Mouse (Mus musculus): ENCODE results near the gene Lmod2. TPM values are rescaled to one million over a fixed set of nuclear protein-coding genes. Genes with fewer than 3 reads are reported as not detected.

Lmod2 gene
- polyA plus RNA-seq, 1 experiment, result 33.6 TPM

GRCm38 (mm10) chr6:24564081-24564480 lies 33.5 kb upstream of the Lmod2 start:
- Histone ChIP-seq H3K27me3 (ENCODE audit: control insufficient read depth, insufficient read depth, insufficient read length) (no peaks in the 10 kb centered on the region), H3K4me3 (no peak overlapping the region), H3K4me2 (ENCODE audit: low read depth) (no peak overlapping the region), H3K79me2 (ENCODE audit: control insufficient read depth, insufficient read depth) (no peaks in the 10 kb centered on the region), H3K36me3 (ENCODE audit: control insufficient read depth, insufficient read depth) (no peaks in the 10 kb centered on the region), H3ac (ENCODE audit: control insufficient read depth, insufficient read length) (no peak overlapping the region)
- TF ChIP-seq TCF12 (IDR thresholded peaks at IDR 0.05; ENCODE audit: insufficient read depth, poor library complexity, severe bottlenecking) (no peak), SRF (IDR thresholded peaks at IDR 0.05; ENCODE audit: control insufficient read depth, insufficient read length, low read depth) (no peak), POLR2AphosphoS2 (IDR thresholded peaks at IDR 0.05; ENCODE audit: insufficient read length, low read depth) (no peak), USF1 (IDR thresholded peaks at IDR 0.05; ENCODE audit: low read depth) (no peak), REST (IDR thresholded peaks at IDR 0.05; ENCODE audit: insufficient read depth, insufficient read length) (no peak), POLR2A (IDR thresholded peaks at IDR 0.05; ENCODE audit: insufficient read length, low read depth) (no peak), E2F4 (IDR thresholded peaks at IDR 0.05; ENCODE audit: insufficient read depth) (no peak), MYOD1 (IDR thresholded peaks at IDR 0.05; ENCODE audit: control insufficient read depth in 1 of 3, insufficient read length in 2 of 3, low read depth in 2 of 3) (no peak), MAX (IDR thresholded peaks at IDR 0.05; ENCODE audit: low read depth) (no peak), MYOG (IDR thresholded peaks at IDR 0.05; ENCODE audit: control insufficient read depth in 1 of 3, insufficient read depth in 1 of 3, insufficient read length in 2 of 3, low read depth in 2 of 3) (no peak), TCF3 (IDR thresholded peaks at IDR 0.05; ENCODE audit: insufficient read length, low read depth) (no peak), CEBPB (IDR thresholded peaks at IDR 0.05; ENCODE audit: insufficient read depth, poor library complexity, severe bottlenecking) (no peak)

- TF ChIP-seq CEBPB (IDR thresholded peaks at IDR 0.05; ENCODE audit: insufficient read depth, poor library complexity, severe bottlenecking), result no peak
- no peak for TF ChIP-seq TCF3 (IDR thresholded peaks at IDR 0.05; ENCODE audit: insufficient read length, low read depth)
- TF ChIP-seq E2F4 (IDR thresholded peaks at IDR 0.05; ENCODE audit: insufficient read depth), result no peak
- no peak for TF ChIP-seq REST (IDR thresholded peaks at IDR 0.05; ENCODE audit: insufficient read depth, insufficient read length)
- no peak for TF ChIP-seq POLR2A (IDR thresholded peaks at IDR 0.05; ENCODE audit: insufficient read length, low read depth)
- TF ChIP-seq TCF12 (IDR thresholded peaks at IDR 0.05; ENCODE audit: insufficient read depth, poor library complexity, severe bottlenecking), result no peak
- TF ChIP-seq SRF (IDR thresholded peaks at IDR 0.05; ENCODE audit: control insufficient read depth, insufficient read length, low read depth), result no peak
- TF ChIP-seq MYOG (IDR thresholded peaks at IDR 0.05; ENCODE audit: control insufficient read depth in 1 of 3, insufficient read depth in 1 of 3, insufficient read length in 2 of 3, low read depth in 2 of 3), result no peak
- no peak for TF ChIP-seq POLR2AphosphoS2 (IDR thresholded peaks at IDR 0.05; ENCODE audit: insufficient read length, low read depth)
- TF ChIP-seq USF1 (IDR thresholded peaks at IDR 0.05; ENCODE audit: low read depth), result no peak
- TF ChIP-seq MAX (IDR thresholded peaks at IDR 0.05; ENCODE audit: low read depth), result no peak
- no peak for TF ChIP-seq MYOD1 (IDR thresholded peaks at IDR 0.05; ENCODE audit: control insufficient read depth in 1 of 3, insufficient read length in 2 of 3, low read depth in 2 of 3)
- no peak overlapping the region for H3K4me2 ChIP-seq (ENCODE audit: low read depth)
- H3K79me2 ChIP-seq (ENCODE audit: control insufficient read depth, insufficient read depth), result no peaks in the 10 kb centered on the region
- H3K27me3 ChIP-seq (ENCODE audit: control insufficient read depth, insufficient read depth, insufficient read length), result no peaks in the 10 kb centered on the region
- no peaks in the 10 kb centered on the region for H3K36me3 ChIP-seq (ENCODE audit: control insufficient read depth, insufficient read depth)
- no peak overlapping the region for H3K4me3 ChIP-seq
- no peak overlapping the region for H3ac ChIP-seq (ENCODE audit: control insufficient read depth, insufficient read length)
These were observed 32.7 kb upstream of the Lmod2 start for GRCm38 (mm10) chr6:24564886-24565285.

GRCm38 (mm10) chr6:24568963-24569362 lies 28.6 kb upstream of the Lmod2 start:
- Histone ChIP-seq H3ac (ENCODE audit: control insufficient read depth, insufficient read length) (no peak overlapping the region), H3K36me3 (ENCODE audit: control insufficient read depth, insufficient read depth) (no peaks in the 10 kb centered on the region), H3K4me2 (ENCODE audit: low read depth) (no peak overlapping the region), H3K4me3 (no peak overlapping the region), H3K79me2 (ENCODE audit: control insufficient read depth, insufficient read depth) (no peaks in the 10 kb centered on the region), H3K27me3 (ENCODE audit: control insufficient read depth, insufficient read depth, insufficient read length) (no peaks in the 10 kb centered on the region)
- no peak for TF ChIP-seq TCF3 (IDR thresholded peaks at IDR 0.05; ENCODE audit: insufficient read length, low read depth)
- TF ChIP-seq MAX (IDR thresholded peaks at IDR 0.05; ENCODE audit: low read depth), result no peak
- no peak for TF ChIP-seq POLR2AphosphoS2 (IDR thresholded peaks at IDR 0.05; ENCODE audit: insufficient read length, low read depth)
- no peak for TF ChIP-seq USF1 (IDR thresholded peaks at IDR 0.05; ENCODE audit: low read depth)
- TF ChIP-seq TCF12 (IDR thresholded peaks at IDR 0.05; ENCODE audit: insufficient read depth, poor library complexity, severe bottlenecking), result no peak
- no peak for TF ChIP-seq CEBPB (IDR thresholded peaks at IDR 0.05; ENCODE audit: insufficient read depth, poor library complexity, severe bottlenecking)
- TF ChIP-seq POLR2A (IDR thresholded peaks at IDR 0.05; ENCODE audit: insufficient read length, low read depth), result no peak
- TF ChIP-seq MYOG (IDR thresholded peaks at IDR 0.05; ENCODE audit: control insufficient read depth in 1 of 3, insufficient read depth in 1 of 3, insufficient read length in 2 of 3, low read depth in 2 of 3), result no peak
- no peak for TF ChIP-seq SRF (IDR thresholded peaks at IDR 0.05; ENCODE audit: control insufficient read depth, insufficient read length, low read depth)
- TF ChIP-seq REST (IDR thresholded peaks at IDR 0.05; ENCODE audit: insufficient read depth, insufficient read length), result no peak
- no peak for TF ChIP-seq MYOD1 (IDR thresholded peaks at IDR 0.05; ENCODE audit: control insufficient read depth in 1 of 3, insufficient read length in 2 of 3, low read depth in 2 of 3)
- TF ChIP-seq E2F4 (IDR thresholded peaks at IDR 0.05; ENCODE audit: insufficient read depth), result no peak

GRCm38 (mm10) chr6:24569711-24570110 lies 27.9 kb upstream of the Lmod2 start:
- Histone ChIP-seq H3K4me2 (ENCODE audit: low read depth) (no peak overlapping the region), H3K4me3 (no peak overlapping the region), H3K79me2 (ENCODE audit: control insufficient read depth, insufficient read depth) (no peaks in the 10 kb centered on the region), H3ac (ENCODE audit: control insufficient read depth, insufficient read length) (no peak overlapping the region), H3K27me3 (ENCODE audit: control insufficient read depth, insufficient read depth, insufficient read length) (no peaks in the 10 kb centered on the region), H3K36me3 (ENCODE audit: control insufficient read depth, insufficient read depth) (no peaks in the 10 kb centered on the region)
- TF ChIP-seq TCF12 (IDR thresholded peaks at IDR 0.05; ENCODE audit: insufficient read depth, poor library complexity, severe bottlenecking) (no peak), POLR2A (IDR thresholded peaks at IDR 0.05; ENCODE audit: insufficient read length, low read depth) (no peak), MYOD1 (IDR thresholded peaks at IDR 0.05; ENCODE audit: control insufficient read depth in 1 of 3, insufficient read length in 2 of 3, low read depth in 2 of 3) (no peak), TCF3 (IDR thresholded peaks at IDR 0.05; ENCODE audit: insufficient read length, low read depth) (no peak), SRF (IDR thresholded peaks at IDR 0.05; ENCODE audit: control insufficient read depth, insufficient read length, low read depth) (no peak), MAX (IDR thresholded peaks at IDR 0.05; ENCODE audit: low read depth) (no peak), USF1 (IDR thresholded peaks at IDR 0.05; ENCODE audit: low read depth) (no peak), REST (IDR thresholded peaks at IDR 0.05; ENCODE audit: insufficient read depth, insufficient read length) (no peak), POLR2AphosphoS2 (IDR thresholded peaks at IDR 0.05; ENCODE audit: insufficient read length, low read depth) (no peak), CEBPB (IDR thresholded peaks at IDR 0.05; ENCODE audit: insufficient read depth, poor library complexity, severe bottlenecking) (no peak)
